Mouse (Mus musculus): Measurements from ENCODE around the gene Tead2.
A peak's percentile ranks its signal among the peaks of the same experiment; 100 is the strongest.

The Tead2 gene

DNA sequence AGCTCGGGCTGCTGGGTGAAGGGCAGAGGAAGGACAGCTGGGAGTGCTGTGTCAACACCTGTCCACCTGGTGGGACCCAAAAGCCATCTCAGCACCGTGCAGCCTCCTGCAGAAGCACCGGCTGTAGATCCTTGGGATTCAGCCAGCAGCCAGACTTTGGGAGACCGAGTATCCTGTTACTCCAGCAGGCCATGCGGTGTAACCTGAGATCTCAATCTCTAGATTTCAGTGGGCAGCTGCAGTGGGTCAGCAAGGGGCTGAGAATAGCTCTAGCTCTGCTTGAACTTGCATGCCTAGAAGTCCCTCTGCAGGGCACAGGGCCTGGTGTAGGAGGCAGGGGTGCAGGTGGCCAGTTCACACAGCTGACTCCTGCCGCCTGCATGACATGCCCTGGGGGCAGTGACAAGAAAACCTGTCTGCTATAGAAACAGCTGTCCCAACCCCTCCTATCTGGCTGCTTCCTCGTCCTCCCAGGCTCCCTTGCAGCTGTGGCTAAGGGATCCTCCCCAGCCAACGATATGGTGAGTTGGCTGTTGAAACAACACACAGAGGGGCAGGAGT, 23.7 kb upstream of the Tead2 start:
- no peak for DNase-seq (ENCODE audit: low read depth, low spot score)

DNA sequence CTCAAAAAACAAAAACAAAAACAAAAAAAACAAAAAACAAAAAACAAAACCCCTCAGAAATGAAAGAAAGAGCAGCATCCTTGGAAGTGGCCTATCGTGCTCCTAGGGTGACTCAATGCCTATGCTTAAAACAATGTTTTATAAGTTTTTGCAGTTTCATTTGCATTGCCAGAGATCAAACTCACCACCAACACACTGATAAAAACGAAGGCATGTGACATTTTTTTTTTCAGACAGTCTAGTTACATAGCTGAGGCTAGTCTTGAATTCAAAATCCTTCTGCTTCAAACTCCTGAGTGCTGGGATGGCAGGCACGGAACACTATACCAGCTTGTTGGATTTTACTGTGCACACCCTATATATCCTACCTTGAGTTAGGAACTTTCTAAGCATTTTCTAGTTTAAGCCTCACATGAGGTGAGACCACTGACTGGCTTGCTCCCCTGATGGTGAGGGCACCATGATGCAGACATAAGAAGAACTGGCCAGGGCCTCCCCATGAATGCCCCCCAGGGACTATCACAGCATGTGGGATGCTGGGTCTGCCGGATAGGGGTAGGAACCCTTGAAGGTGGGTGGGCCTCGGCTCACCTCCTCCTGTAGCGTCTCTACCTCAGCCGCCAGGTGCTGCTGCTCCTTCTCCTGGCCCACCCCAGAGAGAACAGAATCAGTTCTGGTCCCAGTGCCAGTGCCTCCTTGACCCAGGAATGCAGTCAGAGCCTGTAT, 22.8 kb upstream of the Tead2 start:
- DNase-seq (ENCODE audit: low read depth, low spot score) = no peak

DNA sequence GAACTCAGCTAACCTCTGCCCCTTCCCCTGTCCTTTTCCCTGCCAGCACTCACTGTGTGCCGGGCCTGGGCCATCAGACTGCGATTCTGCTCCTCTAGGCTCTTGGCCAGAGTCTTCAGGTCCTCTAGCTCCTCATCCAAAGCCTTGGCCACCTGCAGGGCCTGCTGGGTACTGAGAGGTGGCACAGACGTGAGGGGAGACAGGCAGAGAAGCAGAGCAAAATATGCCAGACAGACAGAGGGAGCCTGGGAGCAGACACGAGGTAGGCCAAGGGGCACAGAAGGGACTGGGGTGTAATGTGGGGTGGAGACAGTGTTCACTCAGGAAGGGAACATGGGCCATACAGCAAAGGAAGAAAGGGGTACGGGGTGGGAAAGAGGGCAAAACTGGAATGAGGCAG, 22.1 kb upstream of the Tead2 start:
- DNase-seq (ENCODE audit: low read depth, low spot score) = no peak

DNA sequence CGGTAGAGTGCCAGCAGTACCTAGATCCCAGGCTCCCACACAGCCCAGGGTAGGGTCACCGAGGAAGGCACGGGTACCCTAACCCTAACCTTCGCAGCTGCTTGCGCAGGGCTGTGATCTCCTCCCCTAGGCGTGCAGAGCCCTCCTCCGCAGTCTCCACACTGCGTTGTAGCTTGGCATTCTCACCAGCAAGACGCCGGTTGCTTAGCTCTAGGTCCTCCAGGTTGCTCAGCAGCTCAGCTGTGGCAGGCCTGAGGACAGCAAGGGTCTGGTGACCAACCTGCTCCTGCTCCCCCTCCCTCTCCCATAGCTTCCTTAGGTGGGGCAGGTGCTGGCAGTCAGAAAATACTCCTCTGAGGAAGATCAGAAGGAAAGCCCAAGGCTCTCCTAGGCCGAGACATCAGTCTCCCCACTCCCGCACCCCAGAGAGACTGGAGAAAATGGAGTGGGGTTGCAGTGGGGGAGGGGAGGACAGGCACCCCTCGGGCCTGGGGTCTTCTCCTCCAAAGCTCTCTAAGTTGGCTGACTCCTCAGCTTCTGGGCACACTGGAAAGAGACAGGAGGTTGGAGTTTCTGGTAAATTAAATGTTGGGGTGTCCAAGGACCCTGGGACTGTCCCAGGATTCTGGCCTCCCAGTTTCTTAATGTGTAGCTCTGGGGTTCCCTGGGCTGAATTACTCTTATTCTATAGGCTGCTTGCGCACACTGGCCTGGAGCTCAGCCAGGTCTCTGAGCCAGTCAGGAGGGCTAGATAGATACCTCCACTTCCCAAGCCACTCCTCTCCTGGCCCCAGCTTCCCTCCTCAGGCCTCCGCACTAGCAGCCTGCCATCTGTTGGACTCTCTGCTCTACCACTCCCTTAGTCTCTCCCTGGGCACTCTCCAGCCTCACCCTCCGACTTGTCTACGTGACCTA, 21.4 kb upstream of the Tead2 start:
- DNase-seq (ENCODE audit: low read depth, low spot score) = no peak

DNA sequence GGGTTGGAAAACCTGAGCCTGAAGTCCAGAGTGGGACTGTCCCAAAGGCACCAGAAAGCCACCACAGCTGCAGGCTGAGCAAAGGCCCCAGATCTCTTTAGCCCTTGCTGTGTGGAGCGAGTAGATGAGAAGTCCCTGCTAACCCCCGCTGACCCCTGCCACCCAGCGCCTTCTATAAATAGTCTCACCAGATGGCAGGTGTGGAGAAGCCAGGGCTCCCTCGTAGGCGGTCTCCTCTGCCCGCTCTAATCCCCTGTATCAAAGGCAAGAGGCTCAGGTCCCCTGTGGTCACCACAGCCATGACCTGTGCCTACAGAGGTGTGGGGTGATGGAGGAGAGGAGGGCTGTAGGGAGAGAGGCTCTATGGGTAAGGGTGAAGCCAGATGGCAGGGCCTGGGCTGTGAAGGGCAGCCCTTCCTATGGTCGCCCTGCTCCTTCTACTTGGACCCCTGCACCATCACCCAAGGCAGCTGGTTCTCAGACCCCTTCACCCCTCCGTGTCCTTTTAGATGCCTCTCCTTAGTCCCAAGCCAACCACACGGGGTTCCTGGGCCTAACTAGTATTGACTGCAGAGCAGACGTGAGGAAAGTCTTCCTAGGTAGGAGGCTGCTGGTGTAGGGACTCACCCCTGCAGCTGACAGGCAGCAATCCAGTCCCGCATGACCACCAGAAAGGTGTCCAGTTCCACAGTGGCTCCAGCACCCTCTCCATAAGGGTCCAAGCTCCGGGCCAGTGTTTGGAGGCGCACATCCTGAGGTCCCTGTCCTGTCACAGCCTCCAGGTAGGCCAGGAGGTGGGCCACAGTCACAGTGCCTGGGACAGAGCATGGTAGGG, 20.0 kb upstream of the Tead2 start:
- DNase-seq (ENCODE audit: low read depth, low spot score) = no peak

DNA sequence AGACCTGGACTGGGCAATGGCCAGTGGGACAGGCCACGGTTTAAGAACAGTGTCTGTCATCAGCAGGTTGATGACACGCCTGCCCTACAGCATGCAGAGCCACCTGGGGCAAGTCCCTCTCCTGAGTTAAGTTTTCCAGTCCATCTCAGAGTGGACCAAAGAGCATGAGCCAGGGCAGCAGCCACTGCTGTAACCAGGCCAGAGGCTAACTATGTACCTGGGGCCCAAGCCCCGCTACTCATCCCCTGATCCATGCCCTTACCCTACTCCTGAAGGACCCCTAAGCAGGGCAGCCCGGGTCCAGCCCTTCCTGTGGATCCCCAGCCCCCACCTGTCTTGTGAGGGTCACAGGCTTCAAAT, 19.4 kb upstream of the Tead2 start:
- no peak for DNase-seq (ENCODE audit: low read depth, low spot score)

DNA sequence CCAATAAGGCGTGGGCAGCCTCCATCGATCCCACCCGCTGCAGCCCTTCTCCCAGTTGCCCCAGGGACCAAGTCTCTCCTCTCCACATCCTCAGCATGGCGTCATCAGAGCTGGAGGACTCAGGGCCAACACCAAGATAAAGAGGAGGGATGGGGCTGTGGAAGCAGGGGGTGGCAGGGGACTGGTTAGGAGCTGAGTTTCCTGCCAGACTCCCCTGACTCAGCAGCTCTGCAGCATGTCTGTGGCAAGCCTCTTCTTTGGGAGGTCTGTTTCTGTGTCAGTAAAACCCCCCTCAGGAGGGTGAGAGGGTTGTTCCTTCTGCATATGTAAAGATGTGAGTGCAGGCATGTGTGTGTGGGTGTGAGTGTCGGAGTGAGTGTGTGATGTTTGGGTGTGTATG, 18.6 kb upstream of the Tead2 start:
- DNase-seq (ENCODE audit: low read depth, low spot score) = no peak

DNA sequence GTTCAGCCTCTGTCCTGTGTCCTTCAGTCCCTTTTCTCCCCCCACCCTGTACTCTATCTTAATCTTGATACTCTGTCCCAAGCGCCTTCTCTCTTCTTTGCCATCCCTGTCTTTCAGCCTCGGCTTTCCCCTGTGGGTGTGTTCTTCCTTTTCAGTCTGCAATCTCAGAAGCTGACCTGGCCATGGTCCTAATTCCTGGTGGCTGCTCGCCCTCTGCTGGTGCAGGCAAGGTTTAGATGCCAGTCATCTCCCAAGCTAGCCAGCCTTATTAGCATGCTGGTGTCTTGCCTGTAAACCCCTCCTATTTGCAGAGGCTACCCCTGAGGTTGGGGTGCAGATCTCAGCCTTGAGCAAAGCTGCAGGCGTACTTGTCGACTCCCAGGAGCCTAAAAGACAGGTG, 17.1 kb upstream of the Tead2 start:
- DNase-seq (ENCODE audit: low read depth, low spot score) = peak; percentile 45

DNA sequence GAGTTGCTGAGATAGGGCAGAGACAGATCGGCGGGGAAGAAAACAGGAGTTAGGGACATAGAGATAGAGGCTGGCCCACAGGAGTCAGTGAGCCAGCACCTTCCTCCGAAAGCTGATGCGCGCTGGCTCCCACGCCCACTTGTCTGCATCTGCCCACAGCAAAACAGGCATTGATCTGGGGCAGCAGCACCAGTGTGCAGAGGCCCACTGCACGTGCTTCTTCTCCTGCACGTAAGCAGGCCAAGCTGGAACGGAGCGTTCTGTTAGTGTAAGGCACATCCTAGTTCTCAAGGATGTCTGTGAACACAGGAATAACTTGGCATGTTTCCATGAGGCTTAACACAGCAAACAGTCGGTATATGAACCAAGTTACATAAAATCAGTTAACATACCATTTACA, 16.6 kb upstream of the Tead2 start:
- DNase-seq (ENCODE audit: low read depth, low spot score) = no peak

DNA sequence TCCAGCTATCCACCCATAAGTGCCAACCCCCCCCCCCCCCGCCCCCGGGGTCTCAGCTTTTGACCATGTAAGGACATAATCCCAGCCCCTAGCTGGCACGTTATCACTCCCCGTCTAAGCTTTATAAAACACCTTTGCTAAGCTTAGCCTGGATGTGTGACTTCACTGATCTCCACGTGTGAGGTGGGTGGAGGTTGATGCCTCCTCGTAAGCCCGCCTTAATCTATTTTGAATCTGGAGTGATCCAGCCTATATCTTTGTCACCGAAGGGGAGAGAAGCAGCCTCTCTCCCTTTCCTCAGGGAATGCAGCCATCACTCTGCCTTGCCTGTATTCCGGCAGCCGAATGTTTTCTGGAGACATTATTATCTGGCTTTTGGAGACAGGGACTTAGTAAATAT, 12.9 kb upstream of the Tead2 start:
- DNase-seq (ENCODE audit: low read depth, low spot score) = no peak

DNA sequence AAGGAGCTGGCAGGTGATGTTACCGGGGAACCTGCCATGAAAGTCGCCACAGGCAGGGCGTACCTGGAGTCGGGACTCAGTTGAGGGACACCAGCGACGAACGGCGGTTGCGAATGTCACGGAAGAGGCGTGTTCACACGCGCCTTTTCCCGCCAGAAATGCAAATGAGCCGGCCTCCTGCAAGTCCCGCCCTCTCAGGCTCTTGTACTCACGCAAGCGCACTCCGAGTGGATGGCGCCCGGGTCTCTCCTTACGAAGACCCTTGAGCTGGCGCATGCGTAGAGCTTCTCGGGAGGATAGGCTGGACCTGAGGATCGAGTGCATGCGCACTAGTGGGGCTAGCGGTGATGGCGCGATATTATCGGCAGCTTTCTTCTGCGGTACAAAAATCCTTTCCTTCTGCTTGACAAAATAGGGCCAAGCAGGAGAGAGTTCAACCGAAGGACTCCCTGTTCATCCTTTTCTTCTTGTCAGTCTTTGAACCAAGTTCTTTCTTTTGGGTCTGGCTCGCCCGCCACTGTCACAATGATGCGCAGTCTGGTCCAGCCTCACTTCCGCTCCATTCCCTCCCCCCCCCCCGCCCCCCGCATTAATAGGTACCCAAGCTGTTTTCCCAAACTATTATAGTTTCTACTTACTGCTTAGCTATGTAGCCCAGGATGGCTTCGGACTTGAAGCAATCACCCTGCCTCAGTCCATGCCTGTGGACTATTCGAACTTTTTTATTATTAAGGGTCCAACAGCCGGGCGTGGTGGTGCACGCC, 11.0 kb upstream of the Tead2 start, which contains the start of gene Ccdc155:
Gene Ccdc155 (minus strand): TSS at position 513 of the 764 bp plus-strand sequence.
- DNase-seq (ENCODE audit: low read depth, low spot score) = peak; percentile 96

DNA sequence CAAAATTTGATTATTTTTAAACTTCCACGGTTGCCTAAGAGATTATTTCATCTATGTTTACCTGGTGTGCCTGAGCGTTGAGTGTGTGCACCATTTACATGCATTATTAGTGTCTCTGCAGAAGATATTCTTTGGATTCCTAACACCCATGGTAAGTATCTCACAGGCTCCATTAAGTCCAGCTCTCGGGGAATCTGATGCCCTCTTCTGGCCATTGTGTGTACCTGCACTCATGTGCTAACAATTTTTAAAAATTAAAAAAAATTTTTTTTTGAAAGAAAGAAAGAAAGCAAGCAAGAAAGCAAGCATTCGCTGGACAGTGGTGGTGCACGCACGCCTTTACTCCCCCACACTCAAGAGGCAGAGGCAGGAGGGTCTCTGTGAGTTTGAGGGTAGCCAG, 7.3 kb upstream of the Tead2 start:
- DNase-seq (ENCODE audit: low read depth, low spot score) = no peak

DNA sequence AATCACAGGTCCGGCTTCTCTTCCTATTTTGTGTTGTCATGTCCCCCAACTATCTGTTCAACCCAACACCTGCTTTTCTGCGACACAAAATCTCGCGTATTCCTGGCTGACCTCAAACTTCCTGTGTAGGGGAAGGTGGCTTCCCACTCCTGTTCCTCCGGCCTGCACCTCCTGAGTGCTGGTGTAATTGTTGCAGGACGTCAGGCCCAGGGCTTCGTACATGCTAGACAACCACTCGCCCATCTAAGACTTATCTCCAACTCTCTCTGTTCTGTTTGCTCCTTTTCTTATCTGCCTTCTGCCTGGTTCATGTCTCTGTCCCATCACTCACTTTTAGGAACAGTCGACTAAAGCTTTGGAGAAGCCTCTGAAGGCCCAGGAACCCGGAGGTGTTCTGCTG, 4.5 kb upstream of the Tead2 start:
- peak; percentile 28 for DNase-seq (ENCODE audit: low read depth, low spot score)

DNA sequence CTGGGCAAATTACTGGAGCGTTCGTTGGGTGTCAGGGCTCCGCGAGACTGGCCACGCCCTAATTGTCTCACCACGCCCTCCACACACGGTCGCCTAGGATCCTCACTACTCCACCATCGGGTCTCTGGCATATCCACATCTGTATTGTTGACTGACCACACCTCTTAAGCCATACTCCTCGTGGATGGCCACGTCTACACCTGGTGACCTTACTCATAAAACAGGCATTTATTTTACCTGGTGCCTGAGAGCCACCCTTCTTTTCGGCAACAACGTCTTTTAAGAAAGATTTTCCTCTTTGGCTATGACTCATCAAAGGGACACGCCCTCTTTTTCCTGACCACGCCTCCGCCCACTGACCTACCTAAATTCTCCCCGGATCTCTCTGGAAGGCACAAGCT, 3.7 kb upstream of the Tead2 start, which contains the start of gene Dkkl1:
Gene Dkkl1 (minus strand): TSS at position 297 of the 401 bp plus-strand sequence.
- peak; percentile 47 for DNase-seq (ENCODE audit: low read depth, low spot score)

DNA sequence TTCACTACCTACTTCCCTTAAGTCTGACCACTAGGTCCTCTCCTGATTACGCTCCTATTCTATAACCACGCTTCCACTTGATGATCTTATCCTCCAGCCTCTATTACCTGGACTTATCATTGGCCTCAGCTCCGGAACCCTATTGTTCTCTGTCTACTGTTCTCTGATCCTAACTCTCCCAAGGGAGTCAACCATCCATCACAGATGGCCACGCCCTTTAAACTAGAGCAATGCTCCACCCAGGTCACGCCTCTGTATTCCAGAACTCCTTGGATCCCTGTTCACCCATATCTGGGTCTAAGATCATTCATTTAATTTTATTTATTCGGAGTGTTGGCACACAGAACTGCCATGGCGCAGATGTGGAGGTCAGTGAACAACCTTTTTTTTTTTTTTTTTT, 3.2 kb upstream of the Tead2 start:
- DNase-seq (ENCODE audit: low read depth, low spot score) = no peak

DNA sequence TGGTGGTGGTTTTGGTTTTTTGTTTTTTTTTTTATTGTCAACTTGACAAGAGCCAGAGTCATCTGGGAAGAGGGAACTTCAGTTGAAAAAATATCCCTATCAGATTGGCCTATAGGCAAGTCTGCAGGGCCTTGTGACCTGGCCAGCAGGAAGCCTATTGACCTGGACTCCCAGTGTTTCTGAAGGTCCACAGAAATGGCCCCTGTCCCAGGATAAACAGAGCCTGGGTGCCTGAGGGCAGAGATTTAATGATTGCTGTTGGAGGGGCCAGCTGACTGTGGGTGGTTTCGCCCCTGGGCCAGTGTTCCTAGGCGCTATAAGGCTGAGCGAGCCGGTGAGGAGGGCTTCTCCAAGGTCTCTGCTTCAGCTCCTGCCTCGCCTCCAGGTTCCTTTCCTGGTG, 1.8 kb upstream of the Tead2 start:
- DNase-seq (ENCODE audit: low read depth, low spot score) = no peak

DNA sequence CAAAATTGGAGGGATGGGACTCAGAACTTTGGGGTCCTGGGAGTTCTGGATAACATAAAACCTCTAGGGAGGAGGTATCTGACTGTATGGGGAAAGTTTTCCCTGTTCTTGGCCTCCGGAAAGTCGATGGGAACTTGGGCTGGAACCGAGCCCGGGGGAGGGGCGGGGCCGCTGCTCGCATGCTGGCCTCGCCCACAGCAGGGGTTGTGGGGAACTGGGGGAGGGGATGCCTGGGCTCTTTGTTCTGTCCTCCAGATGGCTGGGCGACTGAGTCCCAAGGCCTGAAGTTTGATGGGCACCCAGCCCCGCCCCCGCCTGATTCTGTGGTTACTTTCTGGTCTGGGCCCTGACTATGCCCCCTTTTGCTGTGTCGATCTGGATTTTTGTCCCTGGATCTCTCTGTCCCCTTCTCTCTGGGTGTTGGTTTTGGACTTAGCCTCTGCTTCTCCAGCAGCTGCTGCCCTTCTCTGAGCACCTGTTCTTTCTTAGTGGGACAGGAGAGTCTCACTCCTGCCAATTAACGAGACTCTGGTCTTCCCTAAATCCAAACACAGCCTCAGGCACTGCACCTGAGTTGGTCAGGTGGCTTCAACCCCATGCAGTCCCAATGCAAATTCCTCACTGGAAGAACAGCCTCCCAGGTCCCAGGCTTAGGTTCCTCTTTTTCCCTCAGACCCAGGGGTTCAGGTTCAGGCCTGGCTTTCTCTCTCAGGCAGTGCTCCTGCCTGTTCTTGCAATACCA, 1.1 kb downstream of the Tead2 start:
- DNase-seq (ENCODE audit: low read depth, low spot score) = no peak

DNA sequence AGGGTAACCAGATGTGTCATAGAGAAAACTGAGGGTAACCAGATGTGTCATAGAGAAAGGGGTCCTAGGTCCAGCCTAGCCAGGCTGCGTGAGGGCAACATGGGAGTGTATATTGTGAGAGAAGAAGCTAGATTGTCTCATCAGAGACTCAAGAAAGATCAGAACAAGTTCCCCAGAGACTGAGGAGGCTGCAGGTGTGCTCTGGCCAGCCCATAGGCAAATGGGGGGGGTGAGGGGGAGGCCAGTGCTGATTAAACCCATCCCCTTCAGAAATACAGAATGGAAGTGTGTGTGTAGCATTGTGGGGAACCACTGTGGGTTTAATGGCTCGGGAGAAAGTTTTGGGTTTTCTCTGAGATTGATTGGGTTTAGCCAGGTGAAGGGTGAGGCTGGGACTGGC, 6.1 kb downstream of the Tead2 start:
- no peak for DNase-seq (ENCODE audit: low read depth, low spot score)

DNA sequence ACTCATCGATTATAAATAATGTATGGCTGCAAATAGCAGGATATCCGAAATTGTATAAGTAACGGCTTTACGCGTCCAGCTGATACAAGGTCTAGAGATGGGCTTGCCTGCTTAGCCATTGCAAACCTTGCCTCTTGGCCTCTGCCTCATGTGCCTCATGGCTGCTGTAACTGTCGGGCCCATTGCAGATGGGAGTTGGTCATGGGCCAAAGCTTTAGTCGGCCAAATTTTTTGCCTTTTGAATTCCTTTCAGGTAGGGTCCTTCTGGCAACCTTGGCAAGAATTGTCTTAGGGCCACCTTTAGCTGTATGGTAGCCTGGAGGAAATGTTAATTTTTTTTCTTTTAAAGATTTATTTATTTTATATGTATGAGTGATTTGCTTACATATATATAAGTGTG, 9.3 kb downstream of the Tead2 start:
- no peak for DNase-seq (ENCODE audit: low read depth, low spot score)

DNA sequence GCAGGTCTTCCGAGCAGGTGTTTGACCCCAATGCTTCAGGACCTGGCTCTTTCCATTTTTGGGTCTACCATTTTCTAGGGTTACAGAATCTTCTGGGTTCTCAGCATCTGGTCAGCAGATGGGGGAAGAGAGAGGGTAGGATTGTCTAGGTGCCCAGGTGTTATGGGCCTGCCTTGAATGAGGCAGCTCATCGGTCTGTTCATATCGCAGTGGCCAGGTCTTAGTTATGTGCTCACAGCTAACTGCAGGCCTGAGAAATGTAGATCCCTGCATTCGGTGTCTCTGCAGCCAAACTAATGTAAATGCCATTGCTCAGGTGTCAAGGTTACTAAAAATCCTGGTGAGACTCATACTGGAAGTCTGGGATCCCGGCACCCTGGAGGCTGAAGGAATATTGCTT, 10.9 kb downstream of the Tead2 start:
- no peak for DNase-seq (ENCODE audit: low read depth, low spot score)

Data from CD4-positive helper T cell, adult 2 months (primary cell).